Mouse (Mus musculus) T-helper 1 cell (primary cell): ENCODE data around the gene Zfp979.
"Not testable (repeated sequence)": the region's sequence is repeated elsewhere in the genome, so short reads cannot be mapped to it uniquely, and the experiment has no call there.

Source experiments
- in situ Hi-C: fragments of 300-600 bp; cut with MboI, MseI; formaldehyde crosslinking; loops from one replicate; pipeline ENCODE4 v1.15.1; 2025; ENCODE audit warnings: high pct_unique_total_duplicates

Gene Zfp979

GRCm38 (mm10) chr4:147642413-147642812 lies at the start of gene Zfp979:
Zfp979 (minus strand) TSS chr4:147642513.
- in situ Hi-C loops: loop anchor here (25.0 kb wide), 1 partner anchor 730 kb away; the partner anchor contains the start of gene Gm21411

- in situ Hi-C loops: loop anchor here (5.0 kb wide), 2 partner anchors 648 to 1513 kb away; no protein-coding TSS in a partner anchor
Observed at GRCm38 (mm10) chr4:147655245-147655644, 12.9 kb upstream of the Zfp979 start.

- in situ Hi-C loops: loop anchor here (25.0 kb wide), 1 partner anchor 735 kb away; the partner anchor contains the start of gene Gm21411
Observed at GRCm38 (mm10) chr4:147647407-147647806, 5.1 kb upstream of the Zfp979 start.

DNA sequence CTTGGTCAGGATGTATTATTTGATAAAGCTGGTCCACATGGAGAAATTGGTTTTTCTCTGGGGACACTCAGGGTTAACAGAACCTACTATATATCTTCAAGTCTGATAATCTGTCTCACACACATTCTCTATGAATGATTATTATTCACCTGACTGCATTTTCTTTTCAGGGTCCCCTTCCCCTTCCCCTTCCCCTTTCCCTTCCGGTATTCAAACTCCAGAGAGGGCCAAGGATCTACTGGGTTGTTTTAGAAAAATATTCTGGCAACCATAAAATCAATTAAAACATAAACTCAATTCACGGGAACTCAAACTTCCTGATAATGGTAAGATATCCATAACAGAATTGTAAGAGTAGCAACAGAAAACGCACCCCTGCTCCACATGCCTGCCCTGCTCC lies 381 bp downstream of the Zfp979 start:
- in situ Hi-C loops: loop anchor here (25.0 kb wide), 1 partner anchor 730 kb away; the partner anchor contains the start of gene Gm21411

DNA sequence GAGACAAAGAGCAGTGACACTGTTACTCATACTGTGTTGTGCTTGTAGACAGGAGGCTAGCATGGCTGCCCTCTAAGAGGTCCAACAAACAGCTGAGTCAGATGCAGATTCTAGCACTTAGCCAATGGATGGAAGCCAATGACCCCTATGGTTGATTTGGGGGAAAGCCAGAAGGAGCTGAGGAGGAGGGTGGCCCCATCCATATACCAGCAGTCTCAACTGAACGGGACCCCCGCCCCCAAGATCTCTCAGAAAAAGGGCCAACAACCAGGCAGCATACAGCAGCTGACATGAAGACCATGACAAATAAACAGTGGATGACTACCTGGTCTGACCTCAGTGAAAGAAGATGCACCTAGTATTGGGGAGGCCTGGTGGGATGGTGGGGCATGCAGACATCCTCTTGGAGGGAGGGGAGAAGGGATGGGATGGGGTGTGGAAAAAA lies 8.5 kb downstream of the Zfp979 start:
- in situ Hi-C loops: loop anchor here (5.0 to 25.0 kb wide), 3 partner anchors 722 to 1467 kb away; partner anchors contain the start of gene Gm21411

- in situ Hi-C loops: not testable (repeated sequence)
Observed at GRCm38 (mm10) chr4:147606511-147606910, 35.8 kb downstream of the Zfp979 start.

GRCm38 (mm10) chr4:147605521-147605920 lies 36.8 kb downstream of the Zfp979 start:
- in situ Hi-C loops: no loop called here

DNA sequence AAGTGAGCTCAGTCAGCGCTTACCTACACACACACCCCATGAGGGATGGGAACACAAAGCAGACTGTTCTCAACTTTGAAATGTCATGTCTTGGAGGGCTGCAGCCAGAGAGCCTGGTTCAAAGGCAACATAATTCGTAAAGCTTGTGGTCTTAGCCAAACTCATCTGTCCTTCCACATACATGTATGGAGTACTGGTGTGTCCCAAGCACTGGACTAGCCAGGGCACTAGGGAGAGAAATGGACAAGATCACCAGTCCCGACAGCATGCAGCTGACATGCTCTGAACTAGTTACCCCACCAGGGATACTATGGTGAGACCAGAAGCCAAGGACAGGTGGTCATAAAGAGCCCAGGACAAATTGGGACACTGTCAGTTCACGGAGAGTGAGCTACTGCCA lies 38.5 kb downstream of the Zfp979 start:
- in situ Hi-C loops: no loop called here

DNA sequence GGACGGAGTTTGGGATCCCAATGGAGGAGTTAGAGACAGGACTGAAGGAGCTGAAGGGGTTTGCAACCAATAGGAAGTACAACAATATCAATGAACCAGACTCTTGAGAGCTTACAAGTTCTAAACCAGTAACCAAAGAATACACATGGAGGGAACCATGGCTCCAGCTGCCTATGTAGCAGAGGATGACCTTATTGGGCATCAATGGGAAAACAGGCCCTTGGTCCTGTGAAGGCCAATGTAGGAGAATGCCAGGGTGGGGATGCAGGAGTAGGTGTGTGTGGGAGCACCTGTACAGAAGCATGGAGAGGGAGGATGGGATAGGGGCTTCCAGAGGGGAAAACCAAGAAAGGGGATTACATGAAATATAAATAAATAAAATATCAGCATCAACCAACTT lies 40.4 kb downstream of the Zfp979 start:
- in situ Hi-C loops: no loop called here

GRCm38 (mm10) chr4:147598831-147599230 lies 43.5 kb downstream of the Zfp979 start:
- in situ Hi-C loops: loop anchor here (5.0 to 25.0 kb wide), 2 partner anchors 227 to 1312 kb away; no protein-coding TSS in a partner anchor

- in situ Hi-C loops: loop anchor here (5.0 to 25.0 kb wide), 2 partner anchors 225 to 1310 kb away; no protein-coding TSS in a partner anchor
Observed at GRCm38 (mm10) chr4:147597685-147598084, 44.6 kb downstream of the Zfp979 start.

DNA sequence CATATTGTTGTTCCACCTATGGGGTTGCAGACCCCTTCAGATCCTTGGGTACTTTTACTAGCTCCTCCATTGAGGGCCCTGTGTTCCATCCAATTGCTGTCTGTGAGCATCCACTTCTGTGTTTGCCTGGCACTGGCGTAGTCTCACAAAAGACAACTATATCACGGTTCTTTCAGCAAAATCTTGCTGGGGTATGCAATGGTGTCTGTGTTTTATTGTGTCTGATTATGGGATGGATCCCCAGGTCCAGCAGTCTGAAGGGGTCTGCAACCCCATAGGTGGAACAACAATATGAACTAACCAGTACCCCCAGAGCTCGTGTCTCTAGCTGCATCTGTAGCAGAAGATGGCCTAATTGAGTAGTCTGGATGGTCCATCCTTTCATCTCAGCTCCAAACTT lies 47.7 kb downstream of the Zfp979 start:
- in situ Hi-C loops: loop anchor here (5.0 to 25.0 kb wide), 2 partner anchors 222 to 1307 kb away; no protein-coding TSS in a partner anchor

DNA sequence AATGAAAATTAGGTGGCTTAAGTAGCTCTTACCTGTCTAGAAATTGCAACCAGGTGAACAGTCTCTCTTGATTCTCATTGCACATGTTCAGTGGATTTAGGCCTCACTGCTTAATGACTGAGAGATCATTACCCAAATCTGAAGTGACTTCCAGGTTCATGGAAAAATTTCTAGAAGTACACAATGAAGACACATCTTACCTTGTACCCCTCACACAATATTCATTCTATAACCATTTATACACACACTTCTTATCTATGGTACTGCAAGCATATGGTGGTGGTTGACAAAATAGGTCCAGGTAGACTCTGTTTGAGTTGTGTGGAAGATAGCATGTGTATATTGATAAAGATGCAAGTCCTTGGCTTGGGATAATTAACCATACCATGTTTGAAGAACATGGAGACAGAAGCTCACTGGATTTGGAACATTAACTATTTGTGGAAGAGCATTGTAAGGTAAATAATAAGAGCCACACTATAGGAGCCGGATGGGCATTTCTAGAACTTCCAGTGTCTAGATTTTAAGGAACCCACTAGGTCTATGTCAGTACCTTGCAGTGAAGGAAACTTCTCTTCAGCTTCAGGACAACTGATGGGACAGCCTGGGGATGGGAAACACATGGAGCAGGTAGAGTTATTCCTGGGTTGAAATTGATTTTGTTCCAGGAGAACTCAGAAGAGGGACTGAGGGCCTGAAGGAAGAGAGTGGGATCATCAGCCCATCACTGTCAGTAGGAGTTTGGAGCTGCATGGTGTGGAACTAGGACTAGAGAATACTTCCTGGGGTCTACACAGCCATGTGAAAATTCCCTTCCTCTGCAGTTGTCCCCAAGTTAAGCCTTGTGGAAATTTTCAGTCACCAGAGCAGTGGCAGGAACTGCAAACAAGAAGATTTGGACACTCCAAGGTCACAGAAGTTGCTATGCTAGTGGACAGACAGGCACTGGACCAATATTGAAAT lies 55.5 kb downstream of the Zfp979 start:
- in situ Hi-C loops: loop anchor here (5.0 to 25.0 kb wide), 2 partner anchors 64 to 1299 kb away; no protein-coding TSS in a partner anchor

DNA sequence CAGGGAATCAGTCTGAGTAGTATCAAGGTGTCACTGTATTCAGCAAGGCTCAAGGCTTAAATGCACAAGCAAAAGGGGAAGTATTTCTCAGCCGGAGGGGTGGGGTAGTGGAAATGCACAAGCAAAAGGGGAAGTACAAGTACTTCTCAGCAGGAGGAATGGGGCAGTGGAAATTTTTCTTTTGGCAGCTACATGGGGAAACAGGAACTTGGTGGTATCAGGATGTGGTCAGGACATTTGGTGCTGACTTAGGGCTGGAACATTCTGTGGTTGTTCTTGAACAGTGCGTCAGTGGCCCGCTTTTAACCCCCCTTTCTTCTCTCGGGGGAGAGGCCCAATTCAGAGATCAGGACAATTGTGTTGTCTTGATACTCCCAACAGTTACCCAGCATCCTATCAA lies 62.9 kb downstream of the Zfp979 start:
- in situ Hi-C loops: loop anchor here (25.0 kb wide), 1 partner anchor 1292 kb away; no protein-coding TSS in a partner anchor

DNA sequence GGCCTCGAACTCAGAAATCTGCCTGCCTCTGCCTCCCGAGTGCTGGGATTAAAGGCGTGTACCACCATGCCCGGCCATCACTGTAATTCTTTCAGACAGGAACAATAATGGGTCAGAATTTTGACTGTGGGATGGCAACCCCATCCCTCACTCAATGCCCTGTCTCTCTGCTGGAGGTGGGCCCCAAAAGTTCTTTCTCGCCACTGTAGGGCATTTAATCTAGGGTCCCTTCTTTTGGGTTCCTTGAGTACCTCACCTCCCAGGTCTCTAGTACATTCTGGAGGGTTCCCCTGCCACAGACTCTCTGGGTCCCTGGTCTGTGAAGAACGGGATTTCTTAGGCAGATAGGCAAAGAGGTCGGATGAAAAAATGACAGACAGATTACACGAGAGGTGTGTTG lies 71.2 kb downstream of the Zfp979 start:
- in situ Hi-C loops: not testable (repeated sequence)

DNA sequence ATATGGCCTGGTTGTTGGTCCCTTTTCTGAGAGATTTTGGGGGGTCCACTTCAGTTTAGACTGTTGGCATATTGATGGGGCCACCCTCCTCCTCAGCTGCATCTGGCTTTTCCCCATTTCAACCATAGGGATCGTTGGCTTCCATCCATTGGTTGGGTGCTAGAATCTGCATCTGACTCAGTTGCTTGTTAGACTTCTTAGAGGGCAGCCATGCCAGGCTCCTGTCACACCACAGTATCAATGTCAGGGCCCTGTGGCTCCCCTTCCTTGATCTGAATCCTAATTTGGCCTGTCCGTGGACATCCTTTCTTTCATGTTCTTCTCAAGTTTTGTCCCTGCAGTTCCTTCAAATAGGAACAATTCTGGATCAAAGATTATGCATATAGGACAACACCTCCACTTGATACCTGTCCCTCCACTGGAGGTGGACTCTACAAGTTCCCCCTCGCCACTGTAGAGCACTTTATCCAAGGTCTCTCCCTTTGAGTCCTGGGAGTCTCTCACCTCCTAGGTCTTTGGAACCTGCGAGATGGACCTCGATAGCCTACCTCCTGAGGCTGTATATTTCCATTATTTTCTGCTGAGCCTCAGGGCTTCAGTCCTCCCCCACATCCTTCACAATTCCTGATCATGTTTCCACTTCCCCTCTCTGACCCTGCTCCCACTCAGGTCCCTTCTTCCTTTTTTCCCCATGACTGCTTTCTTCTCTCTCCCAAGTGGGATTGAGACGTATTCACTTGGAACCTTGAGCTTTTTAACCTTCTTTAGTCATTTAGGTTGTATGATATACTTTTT lies 76.7 kb downstream of the Zfp979 start:
- in situ Hi-C loops: loop anchor here (5.0 to 10.0 kb wide), 3 partner anchors 122 to 1691 kb away; no protein-coding TSS in a partner anchor
